Mouse (Mus musculus): Measurements from ENCODE around the gene Padi1. TPM values are rescaled to one million over a fixed set of nuclear protein-coding genes. Genes with fewer than 3 reads are reported as not detected.
A peak's percentile ranks its signal among the peaks of the same experiment; 100 is the strongest.

The Padi1 gene
- polyA plus RNA-seq, 1 experiment from 2014 or later = 0.36 TPM

DNA sequence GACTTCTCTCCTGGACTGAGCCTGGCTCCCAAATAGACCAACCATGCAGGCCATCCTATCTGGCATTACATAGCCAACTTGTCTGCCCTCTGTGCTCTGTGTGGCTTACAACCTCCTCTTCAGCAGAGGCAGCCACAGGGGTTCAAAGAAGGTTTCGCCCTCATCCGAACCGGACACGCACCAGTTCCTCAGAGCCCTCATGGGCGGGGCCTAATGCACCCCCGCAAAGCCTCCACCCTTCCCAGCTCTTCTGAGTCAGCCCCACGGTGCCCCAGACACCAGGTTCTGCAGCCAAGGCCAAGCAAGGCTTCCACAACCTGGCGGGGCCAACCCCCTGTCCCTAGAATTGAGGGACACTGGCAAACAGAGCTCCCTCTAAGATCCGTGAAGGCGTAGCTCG lies 13.7 kb upstream of the Padi1 start:
- H3K4me3 ChIP-seq = no peak overlapping the region
- H3K27me3 ChIP-seq (ENCODE audit: low read depth, poor library complexity, severe bottlenecking) = peaks cover 11% of the 10 kb centered on the region; the same call in 1 of the 2 replicates
- no peak for DNase-seq (ENCODE audit: low spot score)
- H3K4me1 ChIP-seq = no peaks in the 10 kb centered on the region
- 86% methylated on average over 11 of the region's 11 CpGs for WGBS
- H3K27ac ChIP-seq = no peak overlapping the region
- no peaks in the 10 kb centered on the region for H3K36me3 ChIP-seq
- no peaks in the 10 kb centered on the region for H3K9me3 ChIP-seq (replicated peaks)

DNA sequence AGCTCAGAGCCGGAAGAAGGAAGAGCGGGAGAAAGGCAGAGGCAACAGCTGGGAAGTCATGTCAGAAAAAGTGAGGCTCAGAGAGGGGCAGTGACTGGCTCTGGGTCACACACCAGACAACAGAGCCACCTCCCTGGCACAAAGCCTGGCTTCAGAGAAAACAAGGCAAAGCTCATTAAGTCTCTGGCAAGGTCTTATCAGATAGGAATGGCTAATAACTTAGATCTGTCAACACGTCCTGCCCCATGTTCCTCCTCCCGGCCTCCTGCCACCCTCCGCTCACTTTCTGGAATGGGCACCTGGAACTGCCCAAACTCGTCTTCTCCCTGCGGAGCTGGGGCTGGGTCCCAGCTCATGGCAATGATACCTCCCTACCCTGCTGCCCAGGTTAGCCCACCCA lies 12.2 kb upstream of the Padi1 start:
- DNase-seq (ENCODE audit: low spot score) = no peak
- Histone ChIP-seq H3K27me3 (ENCODE audit: low read depth, poor library complexity, severe bottlenecking) (peaks cover 11% of the 10 kb centered on the region; the same call in 1 of the 2 replicates), H3K36me3 (no peaks in the 10 kb centered on the region), H3K4me3 (no peak overlapping the region), H3K4me1 (no peaks in the 10 kb centered on the region), H3K9me3 (replicated peaks) (no peaks in the 10 kb centered on the region), H3K27ac (no peak overlapping the region)
- 80% methylated on average over 7 of the region's 7 CpGs for WGBS

DNA sequence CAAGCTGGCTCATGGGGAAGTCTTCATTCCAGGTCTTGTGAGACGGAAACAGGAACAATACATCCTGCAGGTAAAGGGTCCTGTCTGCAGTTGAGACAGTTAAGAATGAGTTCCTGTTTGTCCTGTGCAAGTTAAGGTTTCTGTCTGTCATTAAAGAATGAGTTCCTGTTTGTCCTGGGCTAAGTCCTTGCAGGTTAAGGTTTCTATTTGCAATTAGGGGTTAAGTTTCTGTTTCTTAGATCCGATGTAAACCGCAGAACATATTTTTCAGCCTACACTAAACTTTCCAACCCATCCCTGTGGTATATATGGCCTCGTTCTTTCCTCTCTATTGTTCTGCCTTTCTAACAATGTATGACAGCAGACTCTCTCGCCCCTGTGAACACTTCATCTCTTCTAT lies 11.5 kb upstream of the Padi1 start:
- H3K9me3 ChIP-seq (replicated peaks) = no peaks in the 10 kb centered on the region
- no peaks in the 10 kb centered on the region for H3K4me1 ChIP-seq
- no peak overlapping the region for H3K4me3 ChIP-seq
- WGBS = 86% methylated on average over 5 of the region's 5 CpGs
- H3K27ac ChIP-seq = no peak overlapping the region
- peaks cover 11% of the 10 kb centered on the region; the same call in 1 of the 2 replicates for H3K27me3 ChIP-seq (ENCODE audit: low read depth, poor library complexity, severe bottlenecking)
- H3K36me3 ChIP-seq = no peaks in the 10 kb centered on the region
- DNase-seq (ENCODE audit: low spot score) = no peak

DNA sequence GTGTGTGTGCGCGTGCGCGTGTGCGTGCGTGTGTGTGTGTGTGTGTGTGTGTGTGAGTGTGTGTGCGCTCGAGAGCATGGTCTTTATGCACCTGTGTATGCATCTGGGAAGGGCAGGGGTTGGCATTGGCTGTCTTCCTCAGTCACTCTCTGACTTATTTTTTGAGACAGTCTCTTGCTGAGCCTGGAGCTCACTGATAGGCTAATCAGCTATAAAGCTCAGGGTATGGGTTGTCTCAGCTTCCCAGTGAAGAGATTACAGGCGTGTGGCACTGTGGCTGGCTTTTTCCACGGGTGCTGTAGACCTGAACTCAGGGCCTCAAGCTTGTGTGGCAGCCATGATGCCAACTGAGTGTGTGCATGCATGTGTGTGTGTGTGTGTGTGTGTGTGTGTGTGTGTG lies 9.6 kb upstream of the Padi1 start:
- peak overlapping the region; percentile 14; the same call in 1 of the 2 replicates for H3K27ac ChIP-seq
- no peaks in the 10 kb centered on the region for H3K9me3 ChIP-seq (replicated peaks)
- WGBS = 95% methylated on average over 10 of the region's 10 CpGs
- no peak overlapping the region for H3K4me3 ChIP-seq
- DNase-seq (ENCODE audit: low spot score) = no peak
- H3K36me3 ChIP-seq = no peaks in the 10 kb centered on the region
- peaks cover 11% of the 10 kb centered on the region; the same call in 1 of the 2 replicates for H3K27me3 ChIP-seq (ENCODE audit: low read depth, poor library complexity, severe bottlenecking)
- no peaks in the 10 kb centered on the region for H3K4me1 ChIP-seq

DNA sequence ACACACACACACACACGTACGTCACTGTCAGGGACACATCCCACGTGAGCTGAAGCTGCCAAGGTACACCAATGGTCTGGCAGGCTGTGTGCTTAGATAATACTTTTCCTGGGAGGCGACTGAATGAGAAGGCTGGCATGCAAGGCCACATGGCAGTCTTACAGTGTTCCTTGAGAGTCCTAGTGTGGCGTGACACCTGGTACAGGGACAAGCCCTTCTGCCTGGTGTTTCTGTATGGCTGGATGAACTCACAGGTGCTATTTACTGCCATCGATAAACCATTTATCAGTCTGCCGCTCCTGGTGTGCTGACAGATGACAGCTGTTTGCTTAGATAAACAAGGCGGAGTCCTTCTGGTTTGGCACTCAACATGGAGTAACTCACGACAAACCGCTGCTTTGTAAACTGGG lies 8.9 kb upstream of the Padi1 start:
- Histone ChIP-seq H3K27ac (no peak overlapping the region), H3K27me3 (ENCODE audit: low read depth, poor library complexity, severe bottlenecking) (peaks cover 11% of the 10 kb centered on the region; the same call in 1 of the 2 replicates), H3K4me1 (no peaks in the 10 kb centered on the region), H3K4me3 (no peak overlapping the region), H3K36me3 (no peaks in the 10 kb centered on the region), H3K9me3 (replicated peaks) (no peaks in the 10 kb centered on the region)
- 77% methylated on average over 10 of the region's 10 CpGs for WGBS
- DNase-seq (ENCODE audit: low spot score) = no peak

DNA sequence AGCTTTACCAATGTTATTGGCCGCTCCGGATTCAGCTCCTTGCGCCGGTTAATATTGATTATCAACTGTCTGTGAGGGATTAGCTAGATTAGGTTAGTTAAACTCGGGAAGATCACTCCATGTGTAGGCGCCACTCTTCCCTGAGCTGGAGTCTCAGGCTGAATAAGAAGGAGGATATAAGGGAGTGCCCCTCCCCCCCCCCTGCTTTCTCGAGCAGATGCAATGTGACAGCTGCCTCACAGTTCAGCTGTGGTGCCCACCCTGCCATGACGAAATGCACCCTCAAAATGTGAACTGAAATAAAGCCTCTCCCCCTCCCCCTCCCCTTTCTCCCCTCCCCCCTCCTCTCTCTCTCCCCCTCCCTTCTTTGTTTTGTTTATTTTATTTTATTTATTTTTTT lies 8.0 kb upstream of the Padi1 start:
- Histone ChIP-seq H3K9me3 (replicated peaks) (no peaks in the 10 kb centered on the region), H3K27ac (no peak overlapping the region), H3K4me3 (no peak overlapping the region), H3K36me3 (no peaks in the 10 kb centered on the region), H3K4me1 (no peaks in the 10 kb centered on the region), H3K27me3 (ENCODE audit: low read depth, poor library complexity, severe bottlenecking) (peaks cover 10% of the 10 kb centered on the region; the same call in 1 of the 2 replicates)
- DNase-seq (ENCODE audit: low spot score) = no peak
- 73% methylated on average over 8 of the region's 8 CpGs for WGBS

DNA sequence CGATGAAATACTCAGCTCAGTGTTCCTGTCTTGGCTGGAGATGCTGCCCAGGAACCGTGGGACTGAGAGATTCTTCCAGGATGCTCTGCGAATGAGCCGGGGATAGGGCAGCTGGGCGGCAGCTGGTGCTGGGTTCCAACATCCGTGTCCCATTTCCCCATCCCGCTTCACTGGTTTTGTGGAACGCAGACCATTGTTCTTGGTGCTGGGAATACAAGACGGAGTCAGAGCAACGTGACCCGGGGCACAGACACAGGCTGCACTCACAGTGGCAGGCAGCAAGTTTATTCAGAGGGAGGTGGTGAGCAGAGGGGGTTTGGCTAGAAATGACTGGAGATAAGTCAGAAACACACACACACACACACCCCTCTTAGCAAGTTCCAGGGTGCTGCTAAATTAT lies 3.7 kb upstream of the Padi1 start:
- no peak overlapping the region; the same call in 1 of the 2 replicates for H3K27ac ChIP-seq
- WGBS = 89% methylated on average over 11 of the region's 11 CpGs
- DNase-seq (ENCODE audit: low spot score) = no peak

DNA sequence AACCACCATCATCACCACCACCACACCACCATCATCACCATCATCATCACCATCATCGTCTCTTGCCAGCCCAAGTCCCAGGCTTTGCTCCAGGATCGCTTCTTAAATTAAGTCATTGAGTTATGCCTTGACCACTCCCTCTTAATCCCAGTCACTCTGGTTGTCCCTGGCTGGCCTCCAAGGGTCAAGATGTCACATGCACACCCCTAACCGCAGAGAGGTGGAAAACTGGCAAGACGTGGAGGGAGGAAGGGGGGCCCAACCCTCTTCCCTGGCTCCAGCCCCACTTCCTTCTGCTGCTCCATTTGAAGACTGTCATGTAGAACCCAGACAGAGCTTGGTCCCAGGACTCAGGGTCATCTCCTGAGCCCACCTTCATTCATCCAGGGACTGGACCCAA lies 587 bp downstream of the Padi1 start:
- Histone ChIP-seq H3K4me1 (peaks cover 15% of the 10 kb centered on the region), H3K27ac (no peak overlapping the region), H3K9me3 (replicated peaks) (no peaks in the 10 kb centered on the region), H3K27me3 (ENCODE audit: low read depth, poor library complexity, severe bottlenecking) (no peaks in the 10 kb centered on the region), H3K4me3 (no peak overlapping the region), H3K36me3 (no peaks in the 10 kb centered on the region)
- WGBS = 74% methylated on average over 4 of the region's 4 CpGs
- DNase-seq (ENCODE audit: low spot score) = no peak

More for the DNA sequence above, 3.7 kb upstream of the Padi1 start:
- Histone ChIP-seq H3K4me3 (no peak overlapping the region), H3K9me3 (replicated peaks) (no peaks in the 10 kb centered on the region), H3K36me3 (no peaks in the 10 kb centered on the region), H3K27me3 (ENCODE audit: low read depth, poor library complexity, severe bottlenecking) (no peaks in the 10 kb centered on the region), H3K4me1 (no peaks in the 10 kb centered on the region)

DNA sequence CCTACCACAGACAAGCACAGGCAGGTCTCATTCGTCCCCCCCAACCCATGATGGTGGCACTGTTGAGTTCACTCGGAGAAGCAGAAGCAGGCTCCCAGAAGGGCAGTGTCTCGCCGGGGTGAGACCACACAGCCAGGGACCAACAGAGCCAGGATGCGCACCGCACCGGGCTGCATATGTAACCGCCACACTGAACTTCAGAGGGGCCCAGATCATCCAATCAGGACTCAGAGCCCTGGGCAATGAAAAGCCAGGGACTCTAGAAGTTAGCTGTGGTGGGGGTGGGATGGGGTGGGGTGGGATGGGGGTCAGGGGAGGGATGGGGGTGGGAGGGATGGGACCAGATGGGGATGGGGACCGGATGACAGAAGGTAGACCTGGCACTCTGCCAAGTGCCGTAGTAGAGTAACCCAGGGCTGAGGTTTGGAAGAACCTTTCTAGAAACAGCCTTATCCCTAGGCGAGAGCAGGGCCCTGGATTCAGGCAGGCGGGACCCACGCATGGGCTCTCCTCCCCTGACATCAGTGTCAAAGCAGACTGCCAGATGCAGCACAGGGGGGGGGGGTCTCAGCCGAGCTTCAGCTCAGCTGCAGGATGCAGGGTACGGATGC lies 1.8 kb downstream of the Padi1 start:
- H3K27me3 ChIP-seq (ENCODE audit: low read depth, poor library complexity, severe bottlenecking) = no peaks in the 10 kb centered on the region
- DNase-seq (ENCODE audit: low spot score) = no peak
- H3K27ac ChIP-seq = no peak overlapping the region
- 76% methylated on average over 15 of the region's 15 CpGs for WGBS
- no peaks in the 10 kb centered on the region for H3K9me3 ChIP-seq (replicated peaks)
- H3K36me3 ChIP-seq = no peaks in the 10 kb centered on the region
- no peak overlapping the region for H3K4me3 ChIP-seq
- peaks cover 15% of the 10 kb centered on the region for H3K4me1 ChIP-seq

DNA sequence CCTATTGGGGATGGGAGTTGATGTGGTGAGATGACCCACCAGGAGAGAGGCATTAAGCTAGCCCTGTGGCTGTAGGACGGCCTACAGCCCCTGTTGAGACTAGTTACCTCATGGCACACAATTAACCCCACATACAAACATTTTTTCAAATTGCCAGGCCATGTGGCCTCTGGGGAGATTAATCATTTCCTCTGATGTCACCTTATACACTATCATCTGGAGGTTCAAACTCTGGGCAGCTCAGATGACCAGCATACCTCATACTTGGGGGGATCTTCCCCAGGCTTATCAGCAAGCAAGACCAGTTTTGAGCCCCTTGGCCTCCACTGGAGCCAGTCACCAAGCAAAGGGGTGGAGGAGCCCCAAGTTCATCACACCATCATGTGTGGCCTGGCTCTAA lies 2.7 kb downstream of the Padi1 start:
- DNase-seq (ENCODE audit: low spot score) = no peak
- WGBS = 56% methylated on average over 1 of the region's 1 CpGs
- Histone ChIP-seq H3K36me3 (no peaks in the 10 kb centered on the region), H3K27ac (no peak overlapping the region), H3K4me1 (peaks cover 19% of the 10 kb centered on the region), H3K27me3 (ENCODE audit: low read depth, poor library complexity, severe bottlenecking) (peaks cover 4% of the 10 kb centered on the region; the same call in 1 of the 2 replicates), H3K9me3 (replicated peaks) (no peaks in the 10 kb centered on the region), H3K4me3 (no peak overlapping the region)

DNA sequence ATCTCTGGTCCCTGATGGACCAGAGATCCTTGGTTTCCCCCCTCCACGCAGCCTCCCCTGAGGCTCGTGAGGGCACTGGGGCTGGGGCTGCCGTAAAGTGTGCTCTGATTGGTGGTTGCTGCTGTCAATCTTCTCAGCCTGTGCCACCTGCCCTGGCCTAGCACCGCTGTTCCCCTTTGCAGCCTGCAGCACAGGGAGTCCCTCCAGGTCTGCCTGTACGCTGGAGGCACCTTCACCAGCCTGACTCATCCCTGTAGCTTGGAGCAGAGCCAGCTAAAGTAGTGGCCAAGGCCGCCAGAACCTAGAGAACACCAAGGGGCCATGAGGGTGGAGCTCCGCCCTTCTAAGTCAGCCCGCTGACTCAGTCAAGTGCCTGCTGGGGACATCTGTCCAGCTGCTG lies 7.7 kb downstream of the Padi1 start:
- Histone ChIP-seq H3K36me3 (no peaks in the 10 kb centered on the region), H3K27me3 (ENCODE audit: low read depth, poor library complexity, severe bottlenecking) (peaks cover 47% of the 10 kb centered on the region), H3K4me3 (no peak overlapping the region), H3K9me3 (replicated peaks) (no peaks in the 10 kb centered on the region), H3K27ac (0 out of 2 replicates have a peak overlapping the region, but pooled peaks have one; percentile 42), H3K4me1 (peaks cover 44% of the 10 kb centered on the region)
- DNase-seq (ENCODE audit: low spot score) = no peak
- WGBS = 26% methylated on average over 8 of the region's 8 CpGs

DNA sequence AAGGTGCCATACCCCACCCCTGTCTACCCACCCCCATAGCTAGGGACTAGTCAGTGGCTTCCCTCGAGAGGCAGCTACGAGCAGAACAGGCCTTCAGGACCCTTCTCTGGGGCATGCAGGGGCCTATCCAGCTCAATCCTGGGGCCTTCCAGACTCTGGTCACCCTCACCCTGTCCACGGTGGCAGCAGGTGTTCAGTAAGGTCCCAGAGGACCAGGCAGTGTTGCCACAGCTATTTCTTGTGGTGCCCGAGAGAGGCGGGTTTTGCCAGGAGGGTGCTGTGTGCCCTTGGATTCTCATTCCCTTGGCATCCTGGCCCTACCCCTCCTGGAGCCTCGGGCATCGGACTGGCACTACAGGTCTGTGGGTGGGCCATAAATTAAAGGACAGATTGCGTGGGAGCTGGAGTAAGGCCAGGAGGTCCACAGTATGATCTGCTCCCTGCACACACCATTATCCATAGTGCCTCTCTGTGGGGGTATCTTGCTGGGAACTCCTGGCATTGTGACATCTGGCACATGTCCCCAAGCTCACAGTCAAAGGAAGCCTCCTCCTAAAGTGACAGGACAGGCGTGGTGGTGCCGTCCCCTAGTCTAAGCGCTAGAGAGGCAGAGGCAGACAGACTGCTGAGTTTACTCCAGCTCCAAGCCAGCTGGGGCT lies 9.2 kb downstream of the Padi1 start:
- DNase-seq (ENCODE audit: low spot score) = no peak
- Histone ChIP-seq H3K4me3 (no peak overlapping the region), H3K27ac (no peak overlapping the region), H3K4me1 (peaks cover 37% of the 10 kb centered on the region), H3K36me3 (no peaks in the 10 kb centered on the region), H3K27me3 (ENCODE audit: low read depth, poor library complexity, severe bottlenecking) (peaks cover 56% of the 10 kb centered on the region), H3K9me3 (replicated peaks) (no peaks in the 10 kb centered on the region)
- 68% methylated on average over 11 of the region's 11 CpGs for WGBS

DNA sequence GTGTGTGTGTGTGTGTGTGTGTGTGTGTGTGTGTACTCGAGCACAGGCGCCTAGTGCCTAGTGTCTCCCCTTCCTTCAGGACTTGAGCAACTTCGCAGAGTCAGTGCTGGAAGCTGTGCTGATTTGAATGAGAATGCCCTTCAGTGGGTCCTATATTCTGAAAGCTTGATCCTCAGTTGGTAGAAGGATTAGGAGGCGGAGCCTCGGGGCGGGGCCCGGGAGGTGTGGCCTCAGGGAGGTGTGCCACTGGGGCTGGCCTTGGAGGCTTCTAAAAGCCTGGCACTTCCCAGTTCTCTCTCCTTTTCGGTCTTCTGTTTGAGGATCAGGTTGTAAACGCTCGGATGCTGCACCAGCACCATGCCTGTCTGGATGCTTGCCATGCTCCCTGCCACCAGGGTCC lies 9.9 kb downstream of the Padi1 start:
- H3K4me3 ChIP-seq = peak overlapping the region; percentile 25
- H3K27ac ChIP-seq = no peak overlapping the region
- peaks cover 59% of the 10 kb centered on the region for H3K27me3 ChIP-seq (ENCODE audit: low read depth, poor library complexity, severe bottlenecking)
- H3K36me3 ChIP-seq = no peaks in the 10 kb centered on the region
- H3K4me1 ChIP-seq = peaks cover 37% of the 10 kb centered on the region
- H3K9me3 ChIP-seq (replicated peaks) = no peaks in the 10 kb centered on the region
- DNase-seq (ENCODE audit: low spot score) = peak; percentile 60
- WGBS = 3% methylated on average over 10 of the region's 10 CpGs
